Mouse (Mus musculus): ENCODE results near the gene Fads1. TPM values are rescaled to one million over a fixed set of nuclear protein-coding genes. Genes with fewer than 3 reads are reported as not detected.
"Not testable (repeated sequence)": the region's sequence is repeated elsewhere in the genome, so short reads cannot be mapped to it uniquely, and the experiment has no call there.

Fads1 gene
- total RNA-seq (2021): 100 to 1,000 TPM; 180 to 188 TPM

DNA sequence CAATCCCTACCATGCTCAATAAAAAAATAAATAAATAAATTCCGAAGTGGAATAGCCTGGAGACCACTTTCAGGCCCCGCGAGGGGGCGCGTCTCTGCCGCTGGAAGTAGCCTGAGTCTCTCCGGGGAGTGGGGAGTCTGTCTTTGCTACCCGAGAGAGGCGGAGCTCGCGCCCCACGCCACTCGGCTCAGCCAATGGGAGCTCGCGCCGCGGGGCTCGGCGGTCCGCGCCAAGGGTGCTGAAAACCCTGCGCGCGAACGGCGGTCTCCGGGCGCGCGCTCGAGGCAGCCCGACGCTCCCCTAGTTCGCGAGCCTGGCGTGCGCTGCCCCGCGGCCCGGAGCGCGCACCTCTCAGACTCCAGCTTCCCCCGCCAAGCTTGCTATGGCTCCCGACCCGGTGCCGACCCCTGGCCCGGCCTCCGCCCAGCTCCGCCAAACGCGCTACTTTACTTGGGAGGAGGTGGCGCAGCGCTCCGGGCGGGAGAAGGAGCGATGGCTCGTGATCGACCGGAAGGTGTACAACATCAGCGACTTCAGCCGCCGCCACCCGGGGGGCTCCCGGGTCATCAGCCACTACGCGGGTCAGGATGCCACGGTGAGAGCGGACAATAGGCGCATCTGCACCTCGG, at the start of gene Fads1:
Gene Fads1, plus strand, starts transcription at position 219 of the 629 bp plus-strand sequence.
- intact Hi-C loops (cut with DNase I): loop anchor here (1.0 to 5.0 kb wide), 3 partner anchors 81 to 260 kb away; partner anchors contain the start of genes Fads2 and Fads3
- peak; percentile 96 to 97 for DNase-seq (ENCODE audit: low spot score in 2 of 2)

DNA sequence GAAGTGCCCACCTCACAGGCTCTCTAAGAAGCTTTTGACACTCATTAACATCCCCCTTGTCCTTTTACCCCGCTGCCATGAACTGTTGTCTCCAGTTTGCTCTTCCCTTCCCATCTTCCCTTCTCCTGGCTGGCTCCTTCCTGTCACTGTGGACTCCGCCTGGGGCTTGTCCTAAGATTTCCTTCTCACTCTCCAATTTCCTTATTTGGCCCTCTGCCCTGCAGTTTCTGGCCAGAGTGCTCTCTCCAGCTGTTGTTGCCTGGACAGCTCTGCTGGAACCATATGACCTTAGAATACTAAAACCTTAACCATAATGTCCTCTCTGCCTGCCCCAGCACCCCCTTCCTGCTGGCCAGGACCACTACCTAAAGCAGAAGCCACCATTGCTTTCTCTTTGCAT, 48.0 kb upstream of the Fads1 start:
- intact Hi-C loops (cut with DNase I): loop anchor here (5.0 kb wide), 1 partner anchor 38 kb away; no protein-coding TSS in a partner anchor
- DNase-seq (ENCODE audit: low spot score in 2 of 2): no peak

DNA sequence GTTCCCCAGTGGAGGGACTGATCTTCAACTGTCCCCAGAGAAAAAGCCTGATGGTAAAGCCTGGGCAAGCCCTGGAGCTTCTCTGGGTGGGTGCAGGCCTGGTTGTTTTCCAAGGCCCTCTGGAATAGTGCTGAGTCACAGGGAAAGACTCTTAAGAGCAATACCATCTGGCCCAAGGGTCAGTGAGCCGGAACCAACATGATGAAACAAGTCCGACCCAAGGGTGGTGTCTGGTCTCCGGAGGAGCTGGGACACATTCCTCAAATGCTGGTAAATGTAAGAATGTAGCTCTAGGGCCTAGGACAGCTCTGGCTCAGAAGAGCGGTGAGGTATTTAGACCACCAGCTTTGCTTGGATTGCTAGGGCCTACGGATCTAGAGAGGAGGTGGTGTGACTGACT, 45.3 kb upstream of the Fads1 start:
- DNase-seq (ENCODE audit: low spot score in 2 of 2): no peak
- intact Hi-C loops (cut with DNase I): no loop called here

DNA sequence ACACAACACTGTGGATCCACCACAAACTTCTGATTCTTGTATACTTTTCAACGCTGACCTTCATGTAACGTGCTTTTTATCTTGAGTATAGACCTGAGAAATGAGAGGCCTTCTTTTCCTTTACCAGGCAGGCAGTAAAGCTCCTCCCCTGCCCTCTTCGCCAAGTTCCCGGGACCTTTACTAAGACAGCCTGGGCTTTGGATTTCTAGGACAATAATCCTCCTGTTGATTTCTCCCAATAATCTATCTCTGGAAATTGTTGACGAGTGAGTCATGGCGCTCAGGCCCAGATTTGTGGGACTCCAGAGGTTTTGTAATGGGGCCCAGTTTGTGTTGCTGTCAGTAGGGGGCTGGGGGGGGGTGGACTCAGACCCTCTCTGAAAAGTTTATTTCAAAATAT, 43.0 kb upstream of the Fads1 start:
- intact Hi-C loops (cut with DNase I): no loop called here
- no peak for DNase-seq (ENCODE audit: low spot score in 2 of 2)

DNA sequence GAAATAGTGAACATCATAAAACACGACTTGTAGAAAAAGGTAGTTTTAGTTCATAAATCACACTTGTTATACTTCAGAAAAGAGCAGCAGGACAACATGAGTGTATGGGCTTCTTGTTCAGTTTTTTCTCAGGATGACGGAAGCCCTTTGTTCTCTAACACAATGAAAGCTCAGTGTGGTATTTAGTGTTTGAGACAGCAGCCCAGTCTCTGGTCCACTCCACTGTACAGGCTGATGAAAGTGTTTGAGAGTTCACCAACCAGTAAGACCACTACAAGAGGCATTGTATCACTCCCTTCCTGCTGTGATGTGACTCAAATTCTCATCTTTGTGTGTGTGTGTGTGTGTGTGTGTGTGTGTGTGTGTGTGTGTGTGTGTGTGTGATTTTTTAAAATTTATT, 39.0 kb upstream of the Fads1 start:
- no peak for DNase-seq (ENCODE audit: low spot score in 2 of 2)
- intact Hi-C loops (cut with DNase I): no loop called here

DNA sequence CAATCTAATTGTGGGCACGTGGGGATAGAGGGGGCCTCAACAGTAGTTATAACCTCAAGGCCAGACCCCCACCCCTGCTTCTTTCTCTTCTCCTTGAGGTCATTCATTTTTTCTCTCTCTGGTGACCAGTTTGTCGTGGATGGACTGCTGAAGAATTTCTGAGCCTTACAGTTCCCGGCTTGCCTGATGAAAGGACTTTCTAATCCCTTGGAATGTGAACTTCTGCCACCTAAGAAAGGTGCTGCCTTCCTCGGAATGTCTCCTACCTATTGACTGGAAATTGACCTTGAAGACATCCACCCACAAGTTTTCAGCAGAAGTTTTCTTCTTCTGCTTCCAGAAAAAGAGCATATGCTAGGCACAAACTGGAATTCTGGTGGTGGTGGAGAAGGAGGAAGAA, 38.2 kb upstream of the Fads1 start:
- intact Hi-C loops (cut with DNase I): no loop called here
- DNase-seq (ENCODE audit: low spot score in 2 of 2): no peak

DNA sequence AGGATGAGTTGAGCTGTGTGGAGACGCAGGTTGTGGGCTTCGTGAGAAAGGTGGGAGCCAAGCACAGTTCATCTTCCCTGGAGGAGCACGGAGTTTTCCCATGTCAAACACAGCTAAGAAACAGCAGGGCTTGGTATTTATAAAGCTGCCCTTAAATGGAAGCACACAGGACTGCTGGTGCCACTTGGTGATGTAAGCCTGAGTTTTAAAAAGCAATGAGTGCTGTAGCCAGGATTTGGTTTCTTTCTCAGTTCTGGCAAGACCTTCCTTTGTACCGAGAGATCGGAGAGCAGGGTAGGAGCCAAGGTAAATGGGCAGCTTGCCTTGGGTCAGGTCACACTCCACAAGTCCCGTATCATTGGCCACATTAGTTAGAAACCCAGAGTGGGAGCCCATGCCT, 34.1 kb upstream of the Fads1 start:
- intact Hi-C loops (cut with DNase I): no loop called here
- peak in 1 of 2 experiments; percentile 62 for DNase-seq (ENCODE audit: low spot score in 2 of 2)

DNA sequence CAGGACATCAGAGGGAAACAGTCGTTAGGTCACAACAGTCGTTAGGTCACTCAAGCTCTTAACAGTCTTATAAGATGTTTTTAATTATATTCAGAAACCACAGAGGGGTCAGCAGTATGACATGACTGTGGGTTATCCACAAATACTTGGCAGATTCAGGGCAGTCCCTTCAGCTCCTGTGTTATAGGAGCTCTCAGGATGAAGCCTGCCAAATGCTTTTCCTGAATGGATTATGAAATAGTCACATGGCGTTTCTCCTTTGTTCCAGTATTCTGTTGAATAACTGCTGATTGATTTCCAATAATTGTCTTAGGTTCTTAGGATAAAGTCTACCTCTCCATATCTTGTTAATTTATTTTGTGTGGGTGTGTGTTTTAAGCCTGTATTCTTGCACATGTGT, 33.5 kb upstream of the Fads1 start:
- intact Hi-C loops (cut with DNase I): no loop called here
- DNase-seq (ENCODE audit: low spot score in 2 of 2): no peak

DNA sequence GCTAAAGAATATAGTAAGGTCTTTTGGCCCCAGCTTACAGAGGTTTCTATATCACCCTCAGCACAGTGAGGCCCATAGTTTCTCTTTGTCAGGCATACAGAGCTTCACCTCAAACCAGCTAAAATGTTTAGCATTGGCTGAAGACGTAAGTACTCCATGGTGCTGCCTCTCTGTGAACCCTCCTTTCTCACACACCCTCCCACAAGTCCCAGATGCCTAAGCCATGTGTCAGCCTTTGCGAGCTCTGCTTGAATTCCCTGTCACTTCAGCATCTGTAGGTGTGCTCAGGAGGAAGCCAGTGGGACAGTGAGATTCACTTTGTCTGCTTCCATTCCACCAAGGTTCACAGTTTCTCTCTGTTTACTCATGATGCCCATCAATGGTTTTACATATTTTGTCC, 25.0 kb upstream of the Fads1 start:
- intact Hi-C loops (cut with DNase I): no loop called here
- peak in 1 of 2 experiments; percentile 35 for DNase-seq (ENCODE audit: low spot score in 2 of 2)

DNA sequence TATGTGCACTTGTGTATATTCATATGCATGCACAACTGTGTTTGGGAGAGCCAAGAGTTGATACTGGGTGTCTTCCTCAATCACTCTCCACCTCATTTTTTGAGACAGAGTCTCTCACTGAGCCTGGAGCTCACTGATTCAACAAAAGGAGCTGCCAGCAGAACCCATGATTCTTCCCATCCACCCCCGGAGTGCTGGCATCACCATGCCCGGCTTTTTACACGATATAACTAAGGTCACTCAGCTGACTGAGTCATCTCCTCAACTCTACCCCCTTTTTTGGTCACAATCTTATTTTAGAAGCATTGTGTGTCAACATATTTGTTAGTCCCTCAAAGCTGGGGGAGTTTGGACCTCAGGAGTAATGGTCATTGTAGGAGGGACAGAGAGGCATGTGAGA, 18.8 kb upstream of the Fads1 start:
- intact Hi-C loops (cut with DNase I): no loop called here

DNA sequence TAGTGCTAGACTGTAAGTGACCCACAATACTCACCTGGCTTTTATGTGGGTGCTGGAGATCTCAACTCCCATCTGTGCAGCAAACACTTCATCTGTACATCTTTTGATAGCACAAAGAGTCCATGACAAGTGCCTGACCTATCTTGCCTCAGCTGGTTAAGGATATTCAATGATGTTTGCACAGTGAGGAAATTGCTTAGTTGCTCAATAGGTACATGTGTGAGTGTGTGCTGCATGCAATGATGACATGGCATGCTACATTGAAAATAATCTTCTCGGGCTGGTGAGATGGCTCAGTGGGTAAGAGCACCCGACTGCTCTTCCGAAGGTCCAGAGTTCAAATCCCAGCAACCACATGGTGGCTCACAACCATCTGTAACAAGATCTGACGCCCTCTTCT, 16.8 kb upstream of the Fads1 start:
- intact Hi-C loops (cut with DNase I); DNase-seq (ENCODE audit: low spot score in 2 of 2): not testable (repeated sequence)

More for the DNA sequence above, 18.8 kb upstream of the Fads1 start:
- no peak for DNase-seq (ENCODE audit: low spot score in 2 of 2)

DNA sequence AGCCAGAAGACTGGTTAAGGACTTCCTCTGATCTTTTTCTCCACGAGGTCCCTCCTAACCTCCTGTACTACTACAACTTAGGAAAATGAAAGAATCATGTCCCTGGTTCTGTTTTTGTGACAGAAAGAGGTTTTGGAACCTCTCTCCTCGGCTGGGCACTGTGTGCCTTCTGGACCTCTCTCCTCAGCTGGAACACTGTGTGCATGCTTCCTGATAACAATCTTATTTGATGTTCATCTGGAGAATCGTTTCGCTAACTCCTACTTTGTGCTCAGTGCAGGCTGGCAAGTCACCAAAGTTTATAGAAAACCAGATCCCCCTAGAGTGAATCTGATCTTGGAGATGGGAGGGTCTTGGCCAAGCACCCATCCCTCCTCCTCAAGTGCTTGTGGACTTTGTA, 15.6 kb upstream of the Fads1 start:
- no peak for DNase-seq (ENCODE audit: low spot score in 2 of 2)
- intact Hi-C loops (cut with DNase I): no loop called here

DNA sequence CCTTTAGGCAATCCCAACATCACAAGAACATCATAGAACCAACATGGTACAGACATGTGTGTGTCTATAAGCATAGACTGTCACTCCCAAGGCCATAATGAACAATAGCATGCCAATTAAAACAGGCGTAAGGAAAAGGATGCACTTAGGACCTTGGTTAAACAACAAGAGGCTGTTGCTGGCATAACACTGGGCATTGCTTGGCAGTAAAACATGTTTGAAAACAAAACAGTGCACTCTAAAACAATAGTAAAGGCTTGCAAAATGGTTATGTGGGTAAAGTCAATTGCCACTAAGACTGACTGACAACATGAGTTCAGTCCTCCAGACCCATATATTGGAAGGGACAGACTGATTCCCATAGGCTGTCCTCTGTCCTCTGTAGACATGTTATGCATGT, 14.7 kb upstream of the Fads1 start:
- no peak for DNase-seq (ENCODE audit: low spot score in 2 of 2)
- intact Hi-C loops (cut with DNase I): no loop called here

DNA sequence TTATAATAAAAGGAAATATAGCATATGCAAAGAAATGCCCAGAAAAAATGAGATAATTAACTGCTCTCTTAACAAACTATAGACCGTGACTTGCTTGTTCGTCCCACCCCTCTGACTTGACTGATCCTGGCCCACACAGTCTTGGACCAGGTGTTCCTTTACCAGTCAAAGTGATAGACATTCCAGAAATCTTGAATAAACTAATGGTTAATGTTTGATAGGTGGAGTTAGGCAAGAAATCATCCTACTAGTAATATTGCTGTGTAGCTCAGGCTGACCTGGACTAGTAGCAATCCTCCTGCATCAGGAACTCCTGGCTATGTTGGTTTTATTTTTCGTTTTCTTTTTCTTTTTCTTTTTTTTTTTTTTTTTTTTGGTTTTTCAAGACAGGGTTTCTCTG, 14.2 kb upstream of the Fads1 start:
- intact Hi-C loops (cut with DNase I): no loop called here
- DNase-seq (ENCODE audit: low spot score in 2 of 2): no peak

DNA sequence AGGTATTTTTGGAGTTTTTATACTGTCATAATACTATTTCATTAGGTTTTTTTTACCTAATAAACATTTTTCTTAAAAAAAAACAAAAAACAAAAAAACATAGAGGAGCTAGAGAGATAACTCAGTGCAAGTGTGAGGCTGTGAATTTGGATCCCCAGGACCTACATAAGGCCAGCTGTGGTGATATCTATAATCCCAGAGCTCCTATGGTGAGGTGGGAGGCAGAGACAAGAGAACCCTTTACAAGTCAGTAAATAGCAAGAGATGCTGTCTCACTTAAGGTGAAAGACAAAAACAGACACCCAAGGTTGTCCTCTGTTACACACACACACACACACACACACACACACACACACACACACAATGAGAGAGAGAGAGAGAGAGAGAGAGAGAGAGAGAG, 13.5 kb upstream of the Fads1 start:
- intact Hi-C loops (cut with DNase I): no loop called here
- no peak for DNase-seq (ENCODE audit: low spot score in 2 of 2)

DNA sequence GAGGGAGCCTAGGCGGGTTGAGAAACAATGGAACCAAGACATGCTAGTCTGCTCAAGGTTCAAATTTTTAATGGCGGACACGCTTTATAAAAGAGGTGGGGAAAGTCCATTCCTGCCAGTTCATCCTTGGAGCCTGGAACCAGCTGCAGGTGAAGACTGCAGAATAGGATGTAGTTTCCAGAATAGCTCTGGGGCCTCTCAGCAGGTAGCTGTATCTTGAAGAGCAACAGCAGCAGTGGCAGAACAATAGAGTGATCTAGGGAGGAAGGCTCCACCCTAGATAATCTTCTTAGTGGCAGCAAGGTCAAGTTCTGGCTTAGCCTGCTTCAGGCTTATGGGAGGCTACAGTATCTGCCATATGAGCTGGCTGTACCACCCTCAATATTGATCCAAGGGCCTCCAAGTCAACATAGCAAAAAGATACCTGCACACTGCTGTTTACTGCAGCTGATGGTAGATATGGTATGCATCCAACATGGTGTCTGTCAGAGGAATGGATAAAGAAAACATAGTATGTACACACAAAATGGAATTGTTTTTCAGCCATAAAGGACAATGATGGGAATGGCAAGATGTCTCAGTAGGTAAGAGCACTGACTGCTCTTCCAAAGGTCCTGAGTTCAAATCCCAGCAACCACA, 12.9 kb upstream of the Fads1 start:
- intact Hi-C loops (cut with DNase I): loop anchor here (5.0 kb wide), 1 partner anchor 38 kb away; no protein-coding TSS in a partner anchor
- DNase-seq (ENCODE audit: low spot score in 2 of 2): not testable (repeated sequence)

DNA sequence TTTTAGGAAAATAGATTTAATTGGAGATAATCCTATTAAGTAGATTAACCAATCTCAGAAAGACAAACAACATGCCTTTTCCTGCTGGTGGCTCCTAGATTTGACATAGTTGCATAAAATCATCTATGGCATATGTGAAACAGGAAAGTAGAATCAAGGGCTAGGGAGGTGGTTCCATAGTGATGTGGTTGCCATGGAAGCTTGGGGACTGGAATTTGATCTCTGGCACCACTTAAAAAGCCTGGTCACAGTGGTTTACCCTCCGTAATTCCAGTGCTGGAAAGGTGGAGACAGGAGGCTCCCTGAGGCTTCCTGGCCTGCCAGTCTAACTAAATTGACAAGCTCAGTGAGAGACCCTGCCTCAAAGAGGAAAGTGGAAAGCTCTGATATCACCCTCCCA, 12.2 kb upstream of the Fads1 start:
- intact Hi-C loops (cut with DNase I): loop anchor here (5.0 kb wide), 1 partner anchor 38 kb away; no protein-coding TSS in a partner anchor
- no peak for DNase-seq (ENCODE audit: low spot score in 2 of 2)

DNA sequence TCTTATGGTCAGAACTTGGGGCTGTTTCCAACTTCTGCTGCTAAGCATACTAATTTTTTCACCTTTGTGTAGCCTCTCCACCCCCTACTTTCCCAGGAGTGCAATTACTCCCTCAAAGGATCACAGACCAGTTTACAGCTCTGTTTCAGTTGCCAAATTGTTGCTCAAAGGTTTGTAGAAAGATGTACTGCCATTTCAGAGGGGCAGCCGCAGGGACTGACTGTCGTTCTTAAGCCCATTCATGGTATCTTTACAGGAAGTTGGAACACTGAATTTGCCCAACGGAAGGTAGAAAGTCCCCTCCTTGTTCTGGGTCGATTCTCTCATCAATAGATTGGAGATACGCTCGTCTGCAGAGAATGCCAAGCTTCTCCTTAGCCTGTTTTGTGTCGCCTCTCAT, 11.3 kb upstream of the Fads1 start:
- DNase-seq (ENCODE audit: low spot score in 2 of 2): no peak
- intact Hi-C loops (cut with DNase I): loop anchor here (5.0 kb wide), 1 partner anchor 39 kb away; no protein-coding TSS in a partner anchor

DNA sequence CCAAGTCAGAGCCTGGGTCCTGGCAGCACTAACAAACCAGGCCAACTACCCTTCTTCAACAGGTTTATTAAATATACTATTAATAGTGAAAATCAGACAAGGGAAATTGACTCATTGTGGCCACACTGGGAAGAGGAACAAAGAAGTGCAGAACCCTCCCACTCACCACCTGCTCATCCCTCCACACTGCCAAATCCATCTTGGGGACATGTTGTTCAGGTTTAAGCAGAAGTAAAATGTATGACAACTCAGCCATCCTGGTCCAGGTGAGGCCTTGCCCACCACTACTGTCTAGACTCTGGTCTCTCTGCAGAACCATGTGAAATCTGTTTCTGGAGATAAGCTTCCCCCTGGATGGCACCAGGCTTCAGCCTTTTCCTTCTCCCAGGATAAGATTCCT, 10.8 kb upstream of the Fads1 start:
- DNase-seq (ENCODE audit: low spot score in 2 of 2): peak; percentile 50 to 71
- intact Hi-C loops (cut with DNase I): loop anchor here (5.0 kb wide), 1 partner anchor 40 kb away; no protein-coding TSS in a partner anchor

DNA sequence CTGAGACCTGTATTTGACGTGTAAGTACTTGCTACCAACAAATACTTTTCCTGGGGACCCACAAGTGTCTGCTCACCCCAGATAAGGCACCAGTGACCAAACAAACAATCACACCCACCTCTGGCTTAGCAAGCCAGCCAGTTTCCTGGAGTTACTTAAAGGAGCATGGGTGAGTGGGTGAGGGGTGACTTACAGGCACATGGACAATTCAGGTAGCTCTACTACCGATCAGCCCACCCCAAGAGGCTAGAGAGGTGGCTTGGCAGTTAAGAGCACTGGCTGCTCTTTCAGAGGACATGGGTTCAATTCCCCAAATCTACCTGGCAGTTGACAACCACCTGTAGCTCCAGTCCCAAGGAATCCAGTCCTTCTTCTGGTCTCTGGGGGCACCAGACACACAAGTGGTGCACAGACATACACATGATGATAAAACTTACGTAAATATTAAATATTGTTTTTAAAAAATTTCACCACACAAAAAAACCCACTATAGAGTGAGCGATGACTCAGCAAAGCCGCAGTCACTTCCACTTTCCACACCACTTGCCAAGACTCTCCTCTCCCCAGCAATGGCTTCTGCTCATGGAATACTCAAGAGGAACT, 9.5 kb upstream of the Fads1 start:
- intact Hi-C loops (cut with DNase I): loop anchor here (5.0 kb wide), 1 partner anchor 41 kb away; no protein-coding TSS in a partner anchor
- no peak for DNase-seq (ENCODE audit: low spot score in 2 of 2)

Data from left cerebral cortex, postnatal 25 days (tissue).